Mouse (Mus musculus): ENCODE measurements at regions not wholly inside any gene's neighbourhood (a gene's known extent, or its start where the extent isn't known, plus 50 kb on each side); places are given as distances from the start of the nearest gene placed in this dataset.

GRCm38 (mm10) chr14:54108311-54109074 lies 145.4 kb downstream of the Dad1 start:
- Histone ChIP-seq H3K4me1 (replicated peaks; ENCODE audit: control insufficient read depth, insufficient read depth, low read length) (peaks cover 5% of the 10 kb centered on the region), H3K4me3 (ENCODE audit: control insufficient read depth, insufficient read depth, low read length) (no peak overlapping the region), H3K27ac (ENCODE audit: control insufficient read depth, insufficient read depth, low read length) (no peak overlapping the region), H3K27me3 (ENCODE audit: control insufficient read depth, insufficient read depth, low read length) (no peaks in the 10 kb centered on the region), H3K36me3 (ENCODE audit: control insufficient read depth, insufficient read depth, low read length) (no peaks in the 10 kb centered on the region)
- WGBS, result 18% methylated on average over 9 of the region's 9 CpGs
- no peak for TF ChIP-seq CTCF (IDR thresholded peaks at IDR 0.05; ENCODE audit: borderline replicate concordance, control insufficient read depth, extremely low read depth, insufficient read depth, low read length, poor library complexity)
- TF ChIP-seq POLR2A (IDR thresholded peaks at IDR 0.05; ENCODE audit: control insufficient read depth, extremely low read depth, insufficient read depth, low read length, poor library complexity), result no peak
- no peak for DNase-seq

- H3K4me3 ChIP-seq (ENCODE audit: control insufficient read depth, insufficient read depth, low read length), result no peak overlapping the region
- H3K27ac ChIP-seq (ENCODE audit: control insufficient read depth, insufficient read depth, low read length), result no peak overlapping the region
- no peak for DNase-seq
- no peaks in the 10 kb centered on the region for H3K36me3 ChIP-seq (ENCODE audit: control insufficient read depth, insufficient read depth, low read length)
- 96% methylated on average over 7 of the region's 7 CpGs for WGBS
- peaks cover 15% of the 10 kb centered on the region for H3K4me1 ChIP-seq (replicated peaks; ENCODE audit: control insufficient read depth, insufficient read depth, low read length)
- TF ChIP-seq CTCF (IDR thresholded peaks at IDR 0.05; ENCODE audit: borderline replicate concordance, control insufficient read depth, extremely low read depth, insufficient read depth, low read length, poor library complexity) (no peak), POLR2A (IDR thresholded peaks at IDR 0.05; ENCODE audit: control insufficient read depth, extremely low read depth, insufficient read depth, low read length, poor library complexity) (no peak)
- H3K27me3 ChIP-seq (ENCODE audit: control insufficient read depth, insufficient read depth, low read length), result no peaks in the 10 kb centered on the region
Measured at GRCm38 (mm10) chr14:54107204-54107796, 146.6 kb downstream of the Dad1 start.

DNA sequence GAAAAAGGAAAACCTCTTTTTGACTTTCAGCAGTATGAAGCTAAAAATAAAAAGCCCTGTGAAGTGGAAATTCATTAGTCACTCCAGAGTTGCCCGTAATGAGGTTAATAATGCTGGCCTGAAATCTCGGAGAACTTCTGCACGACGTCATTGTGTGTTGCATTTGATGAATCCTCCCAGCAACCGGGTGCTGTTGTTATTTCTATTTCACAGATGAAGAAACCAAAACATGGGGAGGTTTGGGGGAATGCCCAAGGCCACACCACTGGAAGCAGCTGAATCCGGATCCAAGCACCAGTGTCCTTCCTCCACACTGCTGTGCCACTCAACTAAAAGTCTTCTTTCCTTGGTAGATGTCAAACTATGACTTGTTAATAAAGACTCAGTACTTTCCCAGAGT lies 149.7 kb downstream of the Dad1 start:
- Histone ChIP-seq H3K27ac (ENCODE audit: control insufficient read depth, insufficient read depth, low read length) (no peak overlapping the region), H3K4me3 (ENCODE audit: control insufficient read depth, insufficient read depth, low read length) (no peak overlapping the region), H3K27me3 (ENCODE audit: control insufficient read depth, insufficient read depth, low read length) (no peaks in the 10 kb centered on the region), H3K4me1 (replicated peaks; ENCODE audit: control insufficient read depth, insufficient read depth, low read length) (peaks cover 12% of the 10 kb centered on the region), H3K36me3 (ENCODE audit: control insufficient read depth, insufficient read depth, low read length) (no peaks in the 10 kb centered on the region)
- 95% methylated on average over 6 of the region's 6 CpGs for WGBS
- TF ChIP-seq POLR2A (IDR thresholded peaks at IDR 0.05; ENCODE audit: control insufficient read depth, extremely low read depth, insufficient read depth, low read length, poor library complexity) (no peak), CTCF (IDR thresholded peaks at IDR 0.05; ENCODE audit: borderline replicate concordance, control insufficient read depth, extremely low read depth, insufficient read depth, low read length, poor library complexity) (no peak)
- DNase-seq, result no peak

DNA sequence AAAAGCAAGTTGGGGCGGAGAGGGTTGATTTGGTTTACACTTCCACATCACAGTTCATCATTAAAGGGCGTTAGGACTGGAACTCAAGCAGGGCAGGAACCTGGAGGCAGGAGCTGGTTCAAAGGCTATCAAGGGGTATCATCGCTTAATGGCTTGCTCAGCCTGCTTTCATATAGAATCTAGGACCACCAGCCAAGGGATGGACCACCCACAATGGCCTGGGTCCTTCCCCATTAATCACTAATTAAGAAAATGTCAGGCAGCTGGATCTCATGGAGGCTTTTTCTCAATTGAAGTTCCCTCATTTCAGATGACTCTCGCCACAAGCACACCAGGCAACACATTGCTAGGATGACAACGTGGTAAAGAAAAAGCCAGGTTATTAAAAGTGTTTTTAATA lies 150.4 kb downstream of the Dad1 start:
- TF ChIP-seq CTCF (IDR thresholded peaks at IDR 0.05; ENCODE audit: borderline replicate concordance, control insufficient read depth, extremely low read depth, insufficient read depth, low read length, poor library complexity) (no peak), POLR2A (IDR thresholded peaks at IDR 0.05; ENCODE audit: control insufficient read depth, extremely low read depth, insufficient read depth, low read length, poor library complexity) (no peak)
- H3K27me3 ChIP-seq (ENCODE audit: control insufficient read depth, insufficient read depth, low read length), result no peaks in the 10 kb centered on the region
- H3K4me1 ChIP-seq (replicated peaks; ENCODE audit: control insufficient read depth, insufficient read depth, low read length), result peaks cover 12% of the 10 kb centered on the region
- no peak for DNase-seq
- WGBS, result 90% methylated on average over 5 of the region's 5 CpGs
- H3K36me3 ChIP-seq (ENCODE audit: control insufficient read depth, insufficient read depth, low read length), result no peaks in the 10 kb centered on the region
- H3K4me3 ChIP-seq (ENCODE audit: control insufficient read depth, insufficient read depth, low read length), result no peak overlapping the region
- no peak overlapping the region for H3K27ac ChIP-seq (ENCODE audit: control insufficient read depth, insufficient read depth, low read length)

GRCm38 (mm10) chr14:54103115-54103514 lies 150.8 kb downstream of the Dad1 start:
- 31% methylated on average over 3 of the region's 3 CpGs for WGBS
- Histone ChIP-seq H3K27ac (ENCODE audit: control insufficient read depth, insufficient read depth, low read length) (no peak overlapping the region), H3K4me3 (ENCODE audit: control insufficient read depth, insufficient read depth, low read length) (no peak overlapping the region), H3K4me1 (replicated peaks; ENCODE audit: control insufficient read depth, insufficient read depth, low read length) (peaks cover 11% of the 10 kb centered on the region), H3K36me3 (ENCODE audit: control insufficient read depth, insufficient read depth, low read length) (no peaks in the 10 kb centered on the region), H3K27me3 (ENCODE audit: control insufficient read depth, insufficient read depth, low read length) (no peaks in the 10 kb centered on the region)
- no peak for TF ChIP-seq POLR2A (IDR thresholded peaks at IDR 0.05; ENCODE audit: control insufficient read depth, extremely low read depth, insufficient read depth, low read length, poor library complexity)
- no peak for TF ChIP-seq CTCF (IDR thresholded peaks at IDR 0.05; ENCODE audit: borderline replicate concordance, control insufficient read depth, extremely low read depth, insufficient read depth, low read length, poor library complexity)
- DNase-seq, result no peak

DNA sequence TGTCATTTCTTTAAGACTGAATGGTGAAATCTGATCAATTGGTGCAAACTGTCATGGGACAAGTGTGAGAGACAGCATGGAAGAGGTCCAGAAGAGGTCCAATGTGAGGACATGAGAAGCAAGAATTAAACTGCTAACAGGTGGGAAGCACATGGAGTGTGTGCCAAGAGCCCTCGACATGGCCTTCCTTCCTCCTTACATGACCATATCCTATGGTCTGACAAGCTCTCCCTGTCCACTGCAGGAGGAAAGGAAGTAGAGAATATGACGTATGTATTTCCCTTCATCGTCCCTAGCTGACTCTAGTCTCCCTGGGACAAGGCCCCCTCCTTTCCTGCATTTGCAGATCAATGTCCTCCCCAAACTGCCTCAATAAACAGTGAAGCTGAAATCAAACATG lies 152.1 kb downstream of the Dad1 start:
- no peaks in the 10 kb centered on the region for H3K27me3 ChIP-seq (ENCODE audit: control insufficient read depth, insufficient read depth, low read length)
- no peak overlapping the region for H3K4me3 ChIP-seq (ENCODE audit: control insufficient read depth, insufficient read depth, low read length)
- TF ChIP-seq CTCF (IDR thresholded peaks at IDR 0.05; ENCODE audit: borderline replicate concordance, control insufficient read depth, extremely low read depth, insufficient read depth, low read length, poor library complexity) (no peak), POLR2A (IDR thresholded peaks at IDR 0.05; ENCODE audit: control insufficient read depth, extremely low read depth, insufficient read depth, low read length, poor library complexity) (no peak)
- H3K27ac ChIP-seq (ENCODE audit: control insufficient read depth, insufficient read depth, low read length), result no peak overlapping the region
- no peak for DNase-seq
- 51% methylated on average over 3 of the region's 3 CpGs for WGBS
- H3K4me1 ChIP-seq (replicated peaks; ENCODE audit: control insufficient read depth, insufficient read depth, low read length), result peaks cover 10% of the 10 kb centered on the region
- H3K36me3 ChIP-seq (ENCODE audit: control insufficient read depth, insufficient read depth, low read length), result no peaks in the 10 kb centered on the region
